Mouse (Mus musculus) liver, adult 2 months (tissue): ENCODE measurements around the gene Creb3l4. TPM values are rescaled to one million over a fixed set of nuclear protein-coding genes. Genes with fewer than 3 reads are reported as not detected.

Experiments
- DNase-seq: peaks from one replicate; pipeline ENCODE4 v3.0.0-alpha.2; 2011; ENCODE audit warnings: low read depth, low spot score; ENCODE audit errors: extremely low read depth
- H3K27ac ChIP-seq: fragments of 200-500 bp; replicated peaks from 2 replicates; pipeline ENCODE4 v1.5.1; 2012; ENCODE audit warnings: low read depth, mild to moderate bottlenecking, control low read depth, inconsistent platforms, low read length; ENCODE audit not compliant: insufficient read depth
- H3K27me3 ChIP-seq: fragments of 200-500 bp; 2 replicates; pipeline ENCODE4 v1.6.1; 2012; ENCODE audit warnings: mild to moderate bottlenecking, moderate library complexity, low read length, inconsistent platforms; ENCODE audit not compliant: control insufficient read depth, insufficient read depth
- H3K36me3 ChIP-seq: fragments of 200-500 bp; 2 replicates; pipeline ENCODE4 v1.6.1; 2012; ENCODE audit warnings: low read length, inconsistent platforms; ENCODE audit not compliant: control insufficient read depth, insufficient read depth
- H3K4me1 ChIP-seq: fragments of 200-500 bp; 2 replicates; pipeline ENCODE4 v1.6.1; 2011; ENCODE audit warnings: low read length; ENCODE audit not compliant: control insufficient read depth, insufficient read depth
- H3K4me3 ChIP-seq: fragments of 200-500 bp; 2 replicates; pipeline ENCODE4 v1.5.1; 2011; ENCODE audit warnings: low read depth, mild to moderate bottlenecking, control low read depth, low read length, moderate library complexity; ENCODE audit not compliant: insufficient read depth
- H3K79me2 ChIP-seq: fragments of 200-500 bp; 2 replicates; pipeline ENCODE4 v1.6.1; 2012; ENCODE audit warnings: inconsistent platforms, mild to moderate bottlenecking, low read length, moderate library complexity; ENCODE audit not compliant: control insufficient read depth, insufficient read depth
- H3K9ac ChIP-seq: fragments of 200-500 bp; 2 replicates; pipeline ENCODE4 v1.6.1; 2012; ENCODE audit warnings: low read depth, mild to moderate bottlenecking, control low read depth, inconsistent platforms, low read length
- CTCF ChIP-seq: fragments of 200-500 bp; IDR thresholded peaks from 2 replicates; pipeline ENCODE4 v1.5.1; 2011; ENCODE audit warnings: low read depth, low read length, control low read depth
- POLR2A ChIP-seq: fragments of 200-500 bp; IDR thresholded peaks from 2 replicates; pipeline ENCODE4 v1.6.1; 2011; ENCODE audit warnings: low read length, control low read depth; ENCODE audit not compliant: insufficient read depth; ENCODE audit errors: extremely low read depth
- WGBS: fragments of 180-500 bp; shearing (Covaris S2); methylation state at CpG from one replicate; pipeline ENCODE4 v1.1.7; 2018; 5-methylcytosine and 5-hydroxymethylcytosine counted together
- polyA plus RNA-seq: library from polyadenylated mRNA; depleted of rRNA; stranded (reverse); fragments of >200 nt; gene quantifications from 2 replicates; pipeline ENCODE4 v1.2.3, GENCODE M21; 2012
- total RNA-seq: library from RNA; depleted of rRNA; stranded (reverse); fragments of >200 nt; gene quantifications from 2 replicates; pipeline ENCODE4 v1.2.3, GENCODE M21; 2014

The Creb3l4 gene
- total and polyA plus RNA-seq, 2 experiments = 0.09 to 0.12 TPM

- Histone ChIP-seq H3K4me3 (no peak overlapping the region), H3K27ac (no peak overlapping the region), H3K27me3 (no peaks in the 10 kb centered on the region), H3K36me3 (no peaks in the 10 kb centered on the region), H3K79me2 (no peaks in the 10 kb centered on the region), H3K9ac (no peak overlapping the region), H3K4me1 (peaks cover 3% of the 10 kb centered on the region; the same call in 1 of the 2 replicates)
- TF ChIP-seq CTCF (no peak), POLR2A (no peak)
- 87% methylated on average over 2 of the region's 2 CpGs for WGBS
- peak; percentile 67 for DNase-seq
Measured at GRCm38 (mm10) chr3:90241251-90241650, 2.1 kb downstream of the Creb3l4 start.

GRCm38 (mm10) chr3:90231507-90232333, 11.6 kb downstream of the Creb3l4 start, which contains the start of gene Jtb:
Gene Jtb, plus strand, starts transcription at chr3:90231597.
- WGBS = under 1% methylated on average over 61 of the region's 61 CpGs
- Histone ChIP-seq H3K9ac (peak within 1 kb of the TSS; percentile 89), H3K79me2 (no peaks in the 10 kb centered on the region), H3K36me3 (peaks cover 16% of the 10 kb centered on the region), H3K4me3 (peak within 1 kb of the TSS; percentile 84), H3K27ac (peak within 1 kb of the TSS; percentile 87), H3K4me1 (peaks cover 6% of the 10 kb centered on the region), H3K27me3 (no peaks in the 10 kb centered on the region)
- DNase-seq = peak; percentile 90
- no peak for TF ChIP-seq CTCF
- peak; percentile 88 for TF ChIP-seq POLR2A

GRCm38 (mm10) chr3:90231075-90231474, 12.2 kb downstream of the Creb3l4 start:
- Histone ChIP-seq H3K4me1 (peaks cover 6% of the 10 kb centered on the region), H3K27me3 (no peaks in the 10 kb centered on the region), H3K4me3 (peak overlapping the region; percentile 84), H3K79me2 (no peaks in the 10 kb centered on the region), H3K27ac (peak overlapping the region; percentile 30), H3K36me3 (peaks cover 16% of the 10 kb centered on the region), H3K9ac (peak overlapping the region; percentile 45; the same call in 1 of the 2 replicates)
- WGBS = 22% methylated on average over 8 of the region's 8 CpGs
- no peak for TF ChIP-seq CTCF
- TF ChIP-seq POLR2A = no peak
- DNase-seq = no peak

GRCm38 (mm10) chr3:90224331-90224730, 19.0 kb downstream of the Creb3l4 start:
- DNase-seq = no peak
- no peak overlapping the region for H3K9ac ChIP-seq
- 90% methylated on average over 8 of the region's 10 CpGs for WGBS
- peaks cover 6% of the 10 kb centered on the region for H3K4me1 ChIP-seq
- no peaks in the 10 kb centered on the region for H3K79me2 ChIP-seq
- no peak for TF ChIP-seq POLR2A
- TF ChIP-seq CTCF = no peak
- no peaks in the 10 kb centered on the region for H3K36me3 ChIP-seq
- H3K27me3 ChIP-seq = no peaks in the 10 kb centered on the region
- no peak overlapping the region for H3K27ac ChIP-seq
- no peak overlapping the region for H3K4me3 ChIP-seq

GRCm38 (mm10) chr3:90222941-90223340, 20.4 kb downstream of the Creb3l4 start:
- Histone ChIP-seq H3K4me1 (peaks cover 6% of the 10 kb centered on the region), H3K4me3 (no peak overlapping the region), H3K79me2 (no peaks in the 10 kb centered on the region), H3K27me3 (no peaks in the 10 kb centered on the region), H3K9ac (no peak overlapping the region), H3K27ac (peak overlapping the region; percentile 6; the same call in 1 of the 2 replicates), H3K36me3 (no peaks in the 10 kb centered on the region)
- DNase-seq = no peak
- no peak for TF ChIP-seq POLR2A
- TF ChIP-seq CTCF = no peak
- 79% methylated on average over 3 of the region's 3 CpGs for WGBS

- WGBS = 66% methylated on average over 4 of the region's 4 CpGs
- Histone ChIP-seq H3K4me3 (no peak overlapping the region), H3K9ac (no peak overlapping the region), H3K36me3 (no peaks in the 10 kb centered on the region), H3K27ac (no peak overlapping the region), H3K27me3 (no peaks in the 10 kb centered on the region), H3K4me1 (peaks cover 6% of the 10 kb centered on the region), H3K79me2 (no peaks in the 10 kb centered on the region)
- TF ChIP-seq CTCF = no peak
- TF ChIP-seq POLR2A = no peak
- no peak for DNase-seq
Measured at GRCm38 (mm10) chr3:90222455-90222854, 20.9 kb downstream of the Creb3l4 start.
